Mouse (Mus musculus): Measurements from ENCODE around the gene Tmem185b.

The Tmem185b gene

GRCm38 (mm10) chr1:119525689-119526591 lies at the start of gene Tmem185b:
Gene Tmem185b, plus strand, starts transcription at chr1:119526160.
- DNase-seq (ENCODE audit: low read depth) = peak; percentile 72

- DNase-seq (ENCODE audit: low read depth) = no peak
Observed at GRCm38 (mm10) chr1:119476905-119477353, 49.0 kb upstream of the Tmem185b start.

- DNase-seq (ENCODE audit: low read depth) = no peak
Observed at GRCm38 (mm10) chr1:119479641-119480040, 46.3 kb upstream of the Tmem185b start.

GRCm38 (mm10) chr1:119480678-119481077 lies 45.3 kb upstream of the Tmem185b start:
- no peak for DNase-seq (ENCODE audit: low read depth)

- DNase-seq (ENCODE audit: low read depth) = no peak
Observed at GRCm38 (mm10) chr1:119481205-119481932, 44.6 kb upstream of the Tmem185b start.

GRCm38 (mm10) chr1:119482891-119483290 lies 43.1 kb upstream of the Tmem185b start:
- no peak for DNase-seq (ENCODE audit: low read depth)

- DNase-seq (ENCODE audit: low read depth) = no peak
Observed at GRCm38 (mm10) chr1:119484457-119484856, 41.5 kb upstream of the Tmem185b start.

GRCm38 (mm10) chr1:119485825-119486224 lies 40.1 kb upstream of the Tmem185b start:
- no peak for DNase-seq (ENCODE audit: low read depth)

GRCm38 (mm10) chr1:119487917-119488590 lies 37.9 kb upstream of the Tmem185b start:
- DNase-seq (ENCODE audit: low read depth) = no peak

- DNase-seq (ENCODE audit: low read depth) = no peak
Observed at GRCm38 (mm10) chr1:119490765-119491164, 35.2 kb upstream of the Tmem185b start.

GRCm38 (mm10) chr1:119492097-119492496 lies 33.9 kb upstream of the Tmem185b start:
- DNase-seq (ENCODE audit: low read depth) = no peak

- DNase-seq (ENCODE audit: low read depth) = no peak
Observed at GRCm38 (mm10) chr1:119492505-119492904, 33.5 kb upstream of the Tmem185b start.

GRCm38 (mm10) chr1:119494024-119494711 lies 31.8 kb upstream of the Tmem185b start:
- no peak for DNase-seq (ENCODE audit: low read depth)

- no peak for DNase-seq (ENCODE audit: low read depth)
Observed at GRCm38 (mm10) chr1:119494712-119495395, 31.1 kb upstream of the Tmem185b start.

- DNase-seq (ENCODE audit: low read depth) = no peak
Observed at GRCm38 (mm10) chr1:119495396-119495775, 30.6 kb upstream of the Tmem185b start.

- DNase-seq (ENCODE audit: low read depth) = no peak
Observed at GRCm38 (mm10) chr1:119497346-119498004, 28.5 kb upstream of the Tmem185b start.

GRCm38 (mm10) chr1:119498536-119499231 lies 27.3 kb upstream of the Tmem185b start:
- DNase-seq (ENCODE audit: low read depth) = no peak

- DNase-seq (ENCODE audit: low read depth) = no peak
Observed at GRCm38 (mm10) chr1:119499456-119499855, 26.5 kb upstream of the Tmem185b start.

GRCm38 (mm10) chr1:119501881-119502280 lies 24.1 kb upstream of the Tmem185b start:
- no peak for DNase-seq (ENCODE audit: low read depth)

- DNase-seq (ENCODE audit: low read depth) = no peak
Observed at GRCm38 (mm10) chr1:119502729-119503128, 23.2 kb upstream of the Tmem185b start.

Data from c-Kit-positive CD71-negative TER-119-negative erythroid progenitor cells, embryonic 14.5 days (primary cell).